Mouse (Mus musculus): ENCODE results near the gene Akap8.

The Akap8 gene

GRCm38 (mm10) chr17:32283771-32284221, 37.2 kb downstream of the Akap8 start:
- peak; percentile 58 for DNase-seq (ENCODE audit: low spot score)

GRCm38 (mm10) chr17:32283341-32283740, 37.7 kb downstream of the Akap8 start:
- peak; percentile 46 for DNase-seq (ENCODE audit: low spot score)

GRCm38 (mm10) chr17:32281611-32282310, 39.3 kb downstream of the Akap8 start:
- no peak for DNase-seq (ENCODE audit: low spot score)

- DNase-seq (ENCODE audit: low spot score) = no peak
Observed at GRCm38 (mm10) chr17:32281126-32281525, 39.9 kb downstream of the Akap8 start.

- DNase-seq (ENCODE audit: low spot score) = no peak
Observed at GRCm38 (mm10) chr17:32280575-32280974, 40.5 kb downstream of the Akap8 start.

GRCm38 (mm10) chr17:32277201-32277600, 43.8 kb downstream of the Akap8 start:
- no peak for DNase-seq (ENCODE audit: low spot score)

- DNase-seq (ENCODE audit: low spot score) = no peak
Observed at GRCm38 (mm10) chr17:32275568-32275967, 45.5 kb downstream of the Akap8 start.

GRCm38 (mm10) chr17:32269151-32269550, 51.9 kb downstream of the Akap8 start:
- DNase-seq (ENCODE audit: low spot score) = no peak

GRCm38 (mm10) chr17:32268540-32268960, 52.5 kb downstream of the Akap8 start:
- no peak for DNase-seq (ENCODE audit: low spot score)

- no peak for DNase-seq (ENCODE audit: low spot score)
Observed at GRCm38 (mm10) chr17:32268096-32268495, 52.9 kb downstream of the Akap8 start.

GRCm38 (mm10) chr17:32267617-32268016, 53.4 kb downstream of the Akap8 start:
- DNase-seq (ENCODE audit: low spot score) = no peak

GRCm38 (mm10) chr17:32263672-32264071, 57.4 kb downstream of the Akap8 start:
- DNase-seq (ENCODE audit: low spot score) = no peak

GRCm38 (mm10) chr17:32262831-32263559, 58.0 kb downstream of the Akap8 start:
- DNase-seq (ENCODE audit: low spot score) = no peak

GRCm38 (mm10) chr17:32258869-32259268, 62.2 kb downstream of the Akap8 start:
- no peak for DNase-seq (ENCODE audit: low spot score)

- DNase-seq (ENCODE audit: low spot score) = no peak
Observed at GRCm38 (mm10) chr17:32257944-32258343, 63.1 kb downstream of the Akap8 start.

GRCm38 (mm10) chr17:32257452-32257851, 63.6 kb downstream of the Akap8 start:
- DNase-seq (ENCODE audit: low spot score) = no peak

GRCm38 (mm10) chr17:32256896-32257295, 64.1 kb downstream of the Akap8 start:
- DNase-seq (ENCODE audit: low spot score) = no peak
